Mouse (Mus musculus): ENCODE measurements around the gene Vps45.
A peak's percentile ranks its signal among the peaks of the same experiment; 100 is the strongest.

Gene Vps45

DNA sequence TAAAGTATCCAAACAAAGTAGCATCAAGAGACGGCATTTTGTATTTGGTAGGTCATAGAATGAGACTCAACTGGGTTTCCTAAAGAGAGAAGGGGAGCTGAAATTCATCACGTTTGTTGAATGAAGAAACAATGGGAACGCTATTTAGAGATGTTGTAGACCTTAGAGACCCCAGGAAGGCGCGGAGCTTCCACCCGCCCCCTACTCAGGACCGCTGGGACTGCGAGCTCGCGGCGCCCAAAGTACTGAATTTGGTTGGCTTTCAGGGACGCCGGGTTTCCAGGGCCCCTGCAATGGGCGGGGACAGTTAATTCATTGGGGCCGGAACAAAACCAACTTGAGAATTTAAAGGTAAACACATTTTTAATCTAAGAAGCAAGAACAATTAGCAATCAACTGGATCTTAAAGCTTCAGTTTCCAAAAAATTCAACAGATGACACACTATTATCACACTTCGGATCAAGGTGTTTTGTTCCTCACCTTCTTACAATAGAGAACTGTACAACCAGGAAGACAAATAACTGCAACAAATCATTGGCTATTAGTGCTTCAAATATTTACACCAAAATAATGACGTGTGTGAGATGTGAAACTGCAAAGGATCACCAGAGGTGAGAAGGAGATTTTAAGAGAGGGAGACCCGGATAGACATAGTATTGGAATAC lies at the start of gene Vps45:
Gene Vps45, minus strand, starts transcription at position 236 of the 666 bp plus-strand sequence.
- peak; percentile 84 for DNase-seq

DNA sequence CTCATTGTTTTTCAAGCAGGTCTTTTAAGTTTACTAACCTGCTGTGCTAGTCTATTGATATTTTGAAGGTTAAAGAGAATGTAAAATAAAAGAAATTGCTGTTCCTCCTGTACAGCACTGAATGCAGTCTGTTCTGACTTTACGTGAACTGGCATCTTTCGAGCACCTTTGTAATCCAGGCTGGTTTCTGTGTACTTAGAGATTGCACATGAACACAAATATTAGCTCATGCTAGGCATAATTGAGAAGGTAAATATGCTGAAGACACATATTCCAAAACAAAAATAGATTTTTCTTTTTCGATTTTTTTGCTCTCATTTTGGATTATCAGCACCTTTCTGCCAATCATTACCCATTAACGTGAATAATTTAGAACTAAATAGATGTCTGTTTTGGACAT lies 47.9 kb upstream of the Vps45 start:
- DNase-seq: no peak

DNA sequence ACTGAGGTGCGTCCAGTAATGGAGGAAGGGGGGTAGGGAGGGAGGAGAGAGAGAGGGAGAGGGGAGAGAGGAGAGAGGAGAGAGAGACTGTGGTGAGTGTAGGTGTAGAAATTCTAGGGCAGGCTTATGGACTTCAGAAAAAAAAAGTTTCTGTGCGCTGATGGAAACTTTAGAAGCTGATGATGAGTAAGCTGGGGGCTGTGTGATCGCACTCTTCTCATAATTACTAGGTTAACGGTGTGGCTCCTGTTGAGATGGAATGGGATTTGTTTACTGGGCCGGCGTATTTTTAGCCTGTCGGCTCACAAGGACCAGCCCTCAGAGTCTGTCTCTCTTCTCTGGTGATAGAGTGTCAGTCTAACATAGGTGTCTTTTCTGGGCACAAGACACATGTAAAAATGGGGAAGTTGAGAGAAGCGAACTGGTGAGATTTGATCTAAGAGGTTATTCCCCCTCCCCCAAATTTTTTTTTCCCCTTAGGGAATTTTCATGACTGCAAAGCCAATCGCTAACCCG lies 47.0 kb upstream of the Vps45 start:
- no peak for DNase-seq

DNA sequence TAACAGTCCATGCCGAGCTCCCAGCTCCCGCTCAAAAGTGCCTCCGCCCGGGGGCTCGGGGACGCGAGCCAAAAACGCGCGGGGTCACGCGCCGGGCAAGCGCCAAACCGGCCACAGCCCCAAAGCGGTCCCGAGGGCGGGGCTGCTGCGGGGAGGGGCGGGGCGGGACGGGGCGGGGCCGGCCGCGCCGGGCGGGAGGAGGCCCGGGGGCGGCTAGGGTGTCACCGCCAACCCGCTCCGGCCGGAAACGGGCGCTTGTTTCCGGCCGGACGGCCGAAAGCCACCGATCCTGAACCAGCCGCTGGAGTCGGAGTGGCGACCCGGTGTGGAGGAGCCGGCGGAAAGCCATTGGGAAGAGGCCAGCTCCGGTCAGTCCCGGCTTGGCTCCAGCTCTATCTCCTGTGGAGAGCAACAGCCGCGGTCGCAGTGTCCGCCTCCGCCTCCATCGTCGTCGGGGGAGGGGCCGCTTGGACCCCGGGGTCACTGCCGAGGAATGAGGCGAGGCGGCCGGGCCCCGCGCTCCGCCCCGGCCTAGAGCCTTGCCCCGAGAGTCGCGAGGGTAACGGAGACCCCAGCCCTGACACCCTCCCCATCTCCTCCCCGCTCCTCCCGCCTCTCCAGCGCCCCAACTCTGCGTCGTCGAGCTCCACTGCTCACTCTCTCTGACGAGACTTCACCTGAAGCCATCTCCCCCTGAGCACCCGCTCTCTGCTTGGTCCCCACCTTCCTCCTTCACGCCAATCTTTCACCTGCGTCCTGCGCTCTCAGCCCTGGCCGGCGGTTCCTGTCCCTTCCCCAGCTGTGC lies 46.2 kb upstream of the Vps45 start, which contains the start of gene Otud7b:
Gene Otud7b, plus strand, starts transcription at position 267 of the 805 bp plus-strand sequence.
- DNase-seq: peak; percentile 77

DNA sequence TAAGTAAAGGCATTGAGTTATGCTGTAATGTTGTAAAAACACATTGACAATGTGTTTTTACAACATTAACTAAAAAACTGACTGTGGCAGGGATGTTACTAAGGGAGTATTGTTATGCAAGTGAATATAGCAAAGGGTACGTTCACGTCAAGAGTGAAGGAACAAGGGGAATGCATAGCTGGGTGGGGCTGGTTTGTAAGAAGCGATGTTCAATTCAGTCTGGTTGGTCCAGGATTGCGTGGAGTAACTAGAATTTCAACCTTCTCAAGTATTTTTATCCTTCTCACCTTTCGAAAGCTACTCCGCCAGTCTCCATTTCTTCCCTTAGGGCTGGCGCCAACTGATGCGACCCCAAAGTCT lies 45.6 kb upstream of the Vps45 start:
- DNase-seq: no peak

DNA sequence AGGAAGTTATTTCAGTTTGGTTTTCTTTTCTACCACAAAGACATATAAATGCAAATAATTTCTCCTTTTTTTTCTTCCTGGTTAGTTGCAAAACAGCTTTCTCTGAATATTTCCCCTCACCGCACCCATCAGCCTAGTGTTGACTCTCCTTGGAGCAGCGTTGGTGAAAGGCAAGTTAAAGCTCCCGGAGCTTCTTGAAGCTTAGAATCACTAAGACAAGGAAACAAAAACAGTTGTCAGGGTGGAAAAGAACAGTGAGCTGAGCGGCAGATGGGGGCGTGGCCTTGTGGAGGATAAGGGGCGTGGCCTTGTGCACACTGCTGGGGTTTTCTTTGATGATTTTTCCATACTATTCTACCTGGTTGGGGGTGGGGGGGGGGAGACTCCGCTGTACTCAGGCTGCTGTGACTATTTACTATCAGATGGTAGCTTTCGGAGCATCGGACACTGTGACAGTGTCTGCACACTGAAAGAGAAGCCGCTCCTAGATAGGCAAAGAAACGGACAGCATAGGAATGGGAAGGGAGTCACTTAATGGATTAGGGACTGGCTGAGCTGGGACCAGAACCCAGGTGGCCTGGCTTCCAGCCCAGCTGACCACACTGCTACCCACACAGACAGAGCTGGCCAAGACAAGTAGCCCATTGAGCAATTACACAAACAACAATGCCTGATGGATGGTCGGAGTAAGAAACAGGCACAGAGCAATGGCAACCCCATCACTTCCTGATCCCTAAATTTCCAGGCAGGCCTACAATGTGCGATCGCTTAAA lies 44.0 kb upstream of the Vps45 start:
- peak; percentile 67 for DNase-seq

DNA sequence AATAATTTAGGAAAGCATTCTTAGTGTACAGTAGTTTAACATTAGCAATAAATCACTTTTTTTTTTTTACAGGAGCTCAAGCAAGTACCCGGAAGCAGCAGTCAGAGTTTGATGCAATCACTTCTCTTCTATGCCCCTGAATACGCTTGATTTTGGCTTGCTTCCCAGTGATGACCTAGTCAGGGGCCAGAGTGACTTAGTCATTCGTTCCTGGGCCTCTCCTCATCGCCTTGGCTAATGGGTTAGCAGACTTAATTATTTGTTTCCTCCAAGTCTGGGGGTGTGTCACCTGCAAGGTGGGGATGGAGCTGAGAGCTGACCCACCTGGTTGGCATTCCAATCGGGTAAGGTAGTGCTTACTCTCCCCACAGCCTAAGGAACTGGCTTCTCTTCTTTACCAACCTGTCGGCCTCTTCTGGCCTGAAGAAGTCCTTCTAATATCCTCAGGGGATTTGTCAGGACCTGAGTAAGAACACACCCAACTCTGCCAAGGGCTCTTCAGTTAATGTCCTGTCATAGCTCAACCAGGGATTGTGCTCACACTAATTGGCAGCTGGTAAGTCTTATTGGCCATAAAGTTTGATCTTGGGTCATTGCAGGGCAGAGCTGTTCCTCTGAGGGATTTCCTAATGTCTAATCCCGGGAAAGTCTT lies 40.5 kb upstream of the Vps45 start:
- DNase-seq: no peak

DNA sequence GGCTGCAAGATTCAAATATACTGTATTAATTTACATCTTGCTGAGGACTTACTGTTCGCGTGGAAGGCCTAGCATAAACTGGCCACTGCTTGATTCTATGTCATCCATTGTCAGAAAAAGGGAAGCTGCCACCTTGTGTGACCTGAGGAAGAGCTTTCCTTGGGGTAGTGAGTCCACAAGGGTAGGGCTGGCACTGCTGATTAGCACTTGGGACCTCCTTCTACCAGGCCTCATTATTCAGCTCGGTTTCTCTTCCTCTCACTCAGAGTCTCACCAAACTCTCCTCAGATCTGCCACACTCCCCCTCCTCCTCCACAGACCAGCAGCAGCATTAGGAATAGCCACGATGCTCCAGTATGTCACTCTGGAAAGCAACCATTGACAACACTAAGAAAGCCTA lies 39.9 kb upstream of the Vps45 start:
- DNase-seq: no peak

DNA sequence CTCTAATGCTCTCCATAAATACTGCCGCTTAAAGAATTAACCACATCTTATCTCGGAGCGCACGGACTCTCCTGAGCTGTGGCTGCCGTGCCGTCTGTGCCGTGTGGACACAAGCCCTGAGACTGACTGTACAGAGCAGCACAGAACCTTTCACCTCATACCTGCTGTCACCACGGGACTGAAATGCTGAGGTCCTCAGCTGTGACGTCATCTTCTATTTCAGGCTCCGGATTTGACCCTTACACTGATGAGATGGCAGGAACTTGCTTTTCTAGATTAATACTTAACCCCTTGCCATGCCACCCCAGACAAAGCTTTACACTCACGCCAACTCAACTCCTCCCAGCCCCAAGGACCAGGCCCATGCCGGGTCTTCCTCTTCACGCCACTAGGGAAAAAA lies 35.9 kb upstream of the Vps45 start:
- DNase-seq: no peak

DNA sequence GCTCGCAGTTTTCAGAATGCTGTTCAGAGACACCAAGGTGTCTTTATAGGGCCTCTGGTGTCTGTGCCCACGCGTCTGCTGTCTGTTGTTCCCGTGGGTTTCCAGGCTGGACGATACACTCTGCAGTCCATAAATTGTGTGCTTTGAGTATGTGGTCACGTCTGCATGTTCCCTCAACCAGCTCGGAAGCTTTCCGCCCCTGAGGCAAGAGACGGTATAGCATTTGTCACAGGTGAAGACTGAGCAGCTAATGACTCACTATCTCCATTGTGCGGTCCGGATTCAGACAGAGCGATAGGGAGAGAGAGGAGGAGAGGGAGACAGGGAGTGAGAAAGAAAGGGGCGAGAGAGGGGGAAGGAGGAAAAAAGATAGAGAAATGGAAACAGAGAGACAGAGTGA lies 35.2 kb upstream of the Vps45 start:
- no peak for DNase-seq

DNA sequence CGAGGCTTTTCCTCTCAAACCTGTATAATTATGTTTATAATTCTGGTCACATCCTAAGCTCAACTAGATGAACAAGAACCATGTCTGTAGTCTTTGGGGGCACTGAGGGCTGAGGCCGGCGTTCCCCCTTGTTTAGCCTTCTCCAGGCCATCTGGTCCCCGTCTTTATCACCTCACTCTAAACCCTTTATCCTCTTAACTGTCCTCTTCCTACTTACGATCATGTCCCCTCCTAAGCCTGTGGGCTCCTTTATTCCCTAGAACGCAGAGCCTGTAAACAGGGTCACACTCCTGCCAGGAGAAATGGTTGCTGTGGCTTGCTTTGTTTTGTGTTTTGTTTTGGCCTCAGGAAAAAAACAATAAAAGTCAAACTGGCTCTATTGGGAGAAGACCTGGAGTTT lies 33.7 kb upstream of the Vps45 start:
- DNase-seq: no peak

DNA sequence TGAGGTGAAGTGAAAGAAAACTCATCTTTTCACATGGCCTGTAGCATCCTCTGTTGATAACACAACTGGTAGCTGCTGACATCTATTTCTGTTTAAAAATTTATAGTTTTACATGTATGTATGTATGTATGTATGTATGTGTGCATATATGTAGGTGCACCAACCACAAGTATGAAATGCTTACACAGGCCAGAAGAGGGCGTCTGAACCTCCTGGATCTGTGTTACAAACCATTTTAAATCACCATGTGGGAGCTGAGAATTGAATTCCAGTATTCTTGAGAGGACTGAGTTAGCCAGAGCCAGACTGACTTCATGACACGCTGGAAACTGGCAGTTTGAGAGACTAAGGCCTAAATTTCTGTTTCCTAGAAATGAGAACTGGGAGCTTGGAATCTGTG lies 32.9 kb upstream of the Vps45 start:
- DNase-seq: no peak

DNA sequence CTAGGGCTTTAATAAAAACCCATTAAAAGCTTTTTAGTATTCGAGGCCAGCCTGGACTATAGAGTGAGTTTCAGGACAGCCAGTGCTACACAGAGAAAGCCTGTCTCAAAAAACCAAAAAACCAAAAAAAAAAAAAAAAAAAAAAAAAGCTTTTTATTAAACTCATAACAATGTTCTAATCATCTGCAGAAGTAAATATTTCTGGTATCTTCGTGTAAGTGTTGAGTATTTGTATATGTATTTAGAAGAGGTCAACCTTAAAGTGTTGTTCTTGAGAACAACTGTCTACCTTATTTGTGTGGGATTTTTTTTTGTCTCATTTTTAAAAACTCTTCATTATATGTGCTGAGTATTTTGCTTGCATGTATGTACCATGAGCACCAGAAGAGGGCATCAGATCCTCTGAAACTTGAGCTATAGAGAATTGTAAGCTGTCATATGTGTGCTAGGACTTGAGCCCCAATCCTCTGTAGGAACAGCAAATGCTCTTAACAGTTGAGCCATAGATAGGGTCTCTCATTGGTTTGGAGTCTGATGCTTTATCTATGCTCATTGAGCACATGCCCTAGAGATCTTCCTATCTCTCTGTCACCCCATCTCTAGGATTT lies 31.7 kb upstream of the Vps45 start:
- no peak for DNase-seq

DNA sequence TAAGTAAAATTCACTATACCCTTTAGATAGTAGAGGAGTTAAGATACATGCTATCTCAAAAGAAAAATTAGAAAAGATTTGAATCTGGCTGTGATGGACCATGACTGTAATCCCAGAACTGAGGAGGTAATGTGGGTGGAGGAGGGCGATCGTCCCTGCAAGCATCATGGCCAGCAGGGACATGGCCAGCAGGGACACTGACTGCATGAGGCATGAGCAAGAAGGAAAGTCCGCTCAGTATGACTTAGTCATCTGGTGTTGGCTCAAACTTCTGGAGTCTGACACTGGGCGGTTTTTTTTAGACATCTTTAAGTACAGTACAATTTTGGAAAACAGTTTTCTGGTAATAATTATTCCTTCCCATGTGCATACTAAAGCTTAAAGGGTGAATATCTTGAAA lies 29.5 kb upstream of the Vps45 start:
- DNase-seq: no peak

DNA sequence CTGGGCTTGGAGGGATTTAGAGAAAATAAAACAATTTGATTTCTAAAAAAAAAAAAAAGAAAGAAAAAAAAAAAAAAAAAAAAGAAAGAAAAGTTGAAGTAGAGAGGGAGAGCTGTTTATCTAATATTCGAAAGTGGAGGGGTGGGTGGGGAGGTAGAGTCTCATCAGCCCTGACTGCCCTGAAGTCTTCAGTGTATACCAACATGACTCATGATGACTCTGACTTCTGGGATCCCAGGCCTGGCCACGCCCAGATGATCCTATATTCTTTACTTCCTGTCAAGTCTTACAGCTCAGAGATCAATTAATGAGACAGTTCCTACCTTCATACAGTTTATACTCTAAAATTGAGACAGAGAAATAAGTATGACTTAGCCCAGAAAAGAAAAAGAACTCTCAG lies 29.0 kb upstream of the Vps45 start:
- DNase-seq: no peak

DNA sequence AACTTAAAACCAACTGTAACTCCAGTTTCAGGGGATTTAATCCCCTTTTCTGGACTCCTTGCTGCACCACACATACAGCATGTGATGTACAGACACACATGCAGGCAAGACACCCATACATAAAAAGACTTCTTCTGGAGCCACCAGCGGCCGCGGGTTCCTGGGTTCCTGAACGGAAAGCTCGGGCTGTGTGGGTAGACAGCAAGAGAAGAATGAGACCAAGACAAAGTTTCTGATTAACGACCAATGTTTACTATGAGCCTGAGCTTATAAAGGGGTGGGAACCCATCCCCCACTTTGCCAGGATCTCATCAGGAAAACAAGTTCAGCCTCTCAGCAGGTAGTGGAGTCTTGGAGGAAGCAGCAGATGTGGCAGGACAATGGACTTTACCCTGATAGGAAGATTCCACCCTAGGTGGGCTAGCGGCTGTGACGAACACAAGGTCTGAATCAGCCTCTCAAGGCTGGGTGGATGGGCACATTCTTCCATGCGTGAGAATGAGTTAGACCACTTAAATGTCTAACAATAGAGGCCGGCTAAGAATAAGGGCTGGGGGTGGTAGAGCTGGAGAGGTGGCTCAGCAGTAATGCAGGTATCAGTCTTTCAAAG lies 26.0 kb upstream of the Vps45 start:
- no peak for DNase-seq

DNA sequence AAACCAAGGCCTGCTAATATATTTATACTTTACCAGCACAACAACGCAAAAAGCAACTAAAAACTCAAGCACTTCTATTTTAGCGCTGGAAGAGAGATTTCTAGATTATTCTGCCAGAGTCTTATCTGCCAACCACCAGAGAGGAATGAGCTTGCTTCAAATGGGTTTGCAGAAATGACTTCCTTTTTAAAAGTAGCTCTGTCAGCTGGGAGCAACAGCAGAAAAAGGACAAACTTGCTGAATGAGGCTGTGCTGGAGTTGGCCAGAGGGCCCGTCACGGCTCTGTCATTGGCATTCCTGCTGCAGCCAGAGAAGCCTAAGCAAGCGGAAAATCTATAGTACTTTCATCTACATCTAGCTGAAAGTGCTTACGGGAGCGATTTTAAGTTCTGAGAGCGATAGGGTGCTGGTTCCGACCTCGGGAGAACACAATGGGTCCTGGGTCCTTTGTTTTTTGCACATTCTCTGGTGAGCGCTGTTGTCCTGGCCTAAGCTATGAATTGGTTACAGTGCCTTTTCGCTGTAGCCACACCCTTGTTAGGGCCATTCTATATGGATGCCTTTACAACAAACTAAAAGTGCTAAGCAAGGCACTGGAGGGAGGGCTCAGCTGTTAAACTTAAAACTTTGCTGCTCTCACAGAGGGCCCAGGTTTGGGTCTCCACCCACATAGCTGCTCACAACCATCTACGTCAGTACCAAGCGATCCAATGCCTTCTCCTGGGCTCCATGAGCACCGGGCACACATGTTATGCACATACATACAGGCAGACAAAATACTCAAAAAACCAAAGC lies 24.6 kb upstream of the Vps45 start:
- DNase-seq: no peak

DNA sequence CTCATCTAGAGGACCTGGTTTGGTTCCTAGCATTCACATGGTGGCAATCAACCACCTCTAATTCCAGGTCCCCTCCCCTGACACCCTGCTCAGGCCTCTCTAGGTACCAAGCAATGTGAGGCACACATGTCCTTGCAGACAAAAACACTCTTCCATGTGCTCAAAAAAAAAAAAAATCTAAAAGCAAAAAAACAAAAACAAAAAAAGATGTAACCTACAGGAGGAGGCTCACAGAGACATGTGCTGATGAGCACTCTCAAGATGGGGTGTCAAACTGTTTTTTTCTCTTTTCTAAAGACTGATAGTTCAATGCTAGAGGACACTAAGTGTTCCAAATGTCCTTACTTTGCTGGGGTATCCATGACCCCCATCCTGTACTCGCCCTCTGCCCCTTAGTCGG lies 23.8 kb upstream of the Vps45 start:
- DNase-seq: no peak

DNA sequence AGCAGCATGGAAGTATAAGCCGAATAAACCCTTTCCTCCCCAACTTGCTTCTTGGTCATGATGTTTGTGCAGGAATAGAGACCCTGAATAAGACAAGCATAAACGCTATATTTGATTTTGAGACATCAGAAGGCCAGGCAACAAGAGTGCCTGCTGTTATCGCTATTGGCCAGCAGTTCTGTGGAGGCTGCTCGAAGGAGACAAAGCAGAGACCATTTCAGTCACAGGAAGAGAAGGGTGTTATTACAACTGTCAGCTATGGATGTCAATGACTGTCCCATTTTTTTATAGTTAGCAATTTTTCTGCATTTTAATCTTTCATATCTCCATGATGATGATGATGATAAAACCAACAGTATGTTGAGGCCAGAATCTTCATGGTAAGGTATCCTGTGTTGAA lies 23.4 kb upstream of the Vps45 start:
- no peak for DNase-seq

DNA sequence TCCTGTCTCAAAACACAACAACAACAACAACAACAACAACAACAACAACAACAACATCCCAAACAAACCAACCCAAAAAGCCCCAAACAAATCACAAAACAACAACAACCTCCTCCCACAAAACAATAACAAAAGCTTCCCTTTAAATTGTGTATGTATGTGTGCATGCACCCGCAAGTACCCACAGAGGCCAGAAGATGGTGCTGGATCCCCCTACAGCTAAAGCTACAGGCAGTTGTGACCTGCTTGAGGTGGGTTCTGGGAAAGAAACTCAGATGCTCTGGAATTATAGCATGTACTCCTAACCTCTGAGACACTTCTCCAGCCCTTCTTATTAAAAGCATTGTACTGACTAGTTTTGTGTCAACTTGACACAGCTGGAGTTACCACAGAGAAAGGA lies 22.7 kb upstream of the Vps45 start:
- no peak for DNase-seq

DNA sequence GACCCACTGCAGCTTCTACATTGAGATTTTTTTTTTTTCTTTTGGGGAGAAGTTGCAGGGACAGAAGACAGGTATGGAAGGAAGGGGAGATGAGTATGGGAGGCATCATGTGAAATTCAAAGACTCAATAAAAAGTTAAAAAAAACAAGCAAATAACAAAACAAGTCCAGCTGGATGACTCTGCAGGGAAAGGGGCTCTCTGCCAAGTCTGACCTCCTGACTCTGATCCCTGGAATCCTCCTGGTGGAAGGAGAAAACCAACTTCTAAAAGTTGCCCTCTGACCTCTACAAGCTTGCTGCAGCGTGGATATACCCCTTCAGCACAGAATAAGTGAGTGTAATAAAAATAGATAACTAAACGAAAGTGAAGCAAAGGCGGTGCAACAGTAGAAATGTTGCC lies 20.4 kb upstream of the Vps45 start:
- no peak for DNase-seq

Measured in right cerebral cortex, adult 18-20 months (tissue).